Mouse (Mus musculus) adrenal gland, postnatal 0 days (tissue): ENCODE data around the gene Serac1. TPM values are rescaled to one million over a fixed set of nuclear protein-coding genes. Genes with fewer than 3 reads are reported as not detected.

ENCODE experiments used
- polyA plus RNA-seq: library from polyadenylated mRNA; unstranded; fragments of >200 nt; fragmentation: Nextera tagmentation; extraction: Ambion mirVana; gene quantifications from 2 replicates; pipeline ENCODE4 v1.2.1, GENCODE M21; 2015

Serac1 gene
- polyA plus RNA-seq: 2.4 and 2.5 TPM in 2 replicates

GRCm38 (mm10) chr17:6079287-6080122 lies at the start of gene Serac1, which contains the start of gene Gtf2h5:
Gene Serac1, minus strand, starts transcription at chr17:6079741.
Gene Gtf2h5, plus strand, starts transcription at chr17:6079786.

GRCm38 (mm10) chr17:6106361-6107014 lies 26.9 kb upstream of the Serac1 start, which contains the start of gene Tulp4:
Gene Tulp4, plus strand, starts transcription at chr17:6106437.

Other genes with a start within 250 kb of the Serac1 start
- 21.1 and 30.7 TPM in 2 replicates for gene Snx9, start 238.4 kb downstream of the Serac1 start, polyA plus RNA-seq
- gene Synj2, start 138.5 kb downstream of the Serac1 start, polyA plus RNA-seq: 2.2 and 2.4 TPM in 2 replicates
- gene Gtf2h5, start within 50 bp of the Serac1 start, polyA plus RNA-seq: 201 and 234 TPM in 2 replicates
- 36.0 and 47.6 TPM in 2 replicates for gene Tulp4, start 26.7 kb upstream of the Serac1 start, polyA plus RNA-seq
- 14.4 and 19.5 TPM in 2 replicates for gene Tmem181a, start 177.1 kb upstream of the Serac1 start, polyA plus RNA-seq
- gene Dynlt1a, start 237.8 kb upstream of the Serac1 start, polyA plus RNA-seq: 14.3 and 19.2 TPM in 2 replicates